Mouse (Mus musculus) thymus, adult 2 months (tissue): ENCODE results near the gene Tnnc1.

Experiments used
- CTCF ChIP-seq: fragments of 200-500 bp; IDR thresholded peaks from 2 replicates; pipeline ENCODE4 v1.5.1; 2012; ENCODE audit warnings: mild to moderate bottlenecking, control low read depth, low read length, moderate library complexity, borderline replicate concordance; ENCODE audit not compliant: control insufficient read depth, poor library complexity, insufficient read depth; ENCODE audit errors: extremely low read depth
- POLR2A ChIP-seq: fragments of 200-500 bp; IDR thresholded peaks from 2 replicates; pipeline ENCODE4 v1.6.1; 2012; ENCODE audit warnings: mild to moderate bottlenecking, low read length, control low read depth, moderate library complexity; ENCODE audit not compliant: control insufficient read depth, poor library complexity, insufficient read depth; ENCODE audit errors: extremely low read depth

- TF ChIP-seq CTCF = no peak
- no peak for TF ChIP-seq POLR2A
Measured at GRCm38 (mm10) chr14:31177715-31178114, 30.4 kb upstream of the Tnnc1 start.
